Mouse (Mus musculus) gastrocnemius, postnatal 25 days (tissue): Measurements from ENCODE around the gene Pkd2l1. TPM values are rescaled to one million over a fixed set of nuclear protein-coding genes. Genes with fewer than 3 reads are reported as not detected.
"Not testable (repeated sequence)": the region's sequence is repeated elsewhere in the genome, so short reads cannot be mapped to it uniquely, and the experiment has no call there.

Source experiments
- DNase-seq: peaks from one replicate; pipeline ENCODE4 v3.0.0; 2022
- total RNA-seq, 2 experiments: library from RNA; stranded (reverse); gene quantifications; 1 replicate in 1 of 2; 2 replicates in 1 of 2; pipeline ENCODE4 v1.2.3; 2021

Gene Pkd2l1
- total RNA-seq, 2 experiments from 2014 or later, result not detected

- no peak for DNase-seq
Measured at GRCm38 (mm10) chr19:44157005-44157404, 35.2 kb downstream of the Pkd2l1 start.

GRCm38 (mm10) chr19:44153781-44154180 lies 38.5 kb downstream of the Pkd2l1 start:
- no peak for DNase-seq

- DNase-seq, result no peak
Measured at GRCm38 (mm10) chr19:44148991-44149390, 43.3 kb downstream of the Pkd2l1 start.

GRCm38 (mm10) chr19:44148345-44148744 lies 43.9 kb downstream of the Pkd2l1 start:
- DNase-seq, result no peak

GRCm38 (mm10) chr19:44146951-44147350 lies 45.3 kb downstream of the Pkd2l1 start:
- DNase-seq, result no peak

GRCm38 (mm10) chr19:44146568-44146879 lies 45.7 kb downstream of the Pkd2l1 start:
- no peak for DNase-seq

GRCm38 (mm10) chr19:44145702-44146567 lies 46.3 kb downstream of the Pkd2l1 start, which contains the start of gene Bloc1s2:
Gene Bloc1s2 (minus strand): TSS chr19:44146446.
- DNase-seq, result peak; percentile 86

- no peak for DNase-seq
Measured at GRCm38 (mm10) chr19:44144366-44144765, 47.9 kb downstream of the Pkd2l1 start.

GRCm38 (mm10) chr19:44135960-44136485 lies 56.2 kb downstream of the Pkd2l1 start:
- no peak for DNase-seq

GRCm38 (mm10) chr19:44135072-44135959 lies 56.9 kb downstream of the Pkd2l1 start, which contains the start of gene Cwf19l1:
Gene Cwf19l1 (minus strand): TSS chr19:44135876.
- DNase-seq, result peak; percentile 81

- DNase-seq, result no peak
Measured at GRCm38 (mm10) chr19:44132917-44133316, 59.3 kb downstream of the Pkd2l1 start.

GRCm38 (mm10) chr19:44128560-44128959 lies 63.7 kb downstream of the Pkd2l1 start:
- no peak for DNase-seq

GRCm38 (mm10) chr19:44127729-44128497 lies 64.3 kb downstream of the Pkd2l1 start:
- no peak for DNase-seq

- no peak for DNase-seq
Measured at GRCm38 (mm10) chr19:44121137-44121536, 71.1 kb downstream of the Pkd2l1 start.

- not testable (repeated sequence) for DNase-seq
Measured at GRCm38 (mm10) chr19:44120686-44121085, 71.6 kb downstream of the Pkd2l1 start.

- no peak for DNase-seq
Measured at GRCm38 (mm10) chr19:44117793-44118192, 74.4 kb downstream of the Pkd2l1 start.

GRCm38 (mm10) chr19:44111706-44112105 lies 80.5 kb downstream of the Pkd2l1 start:
- no peak for DNase-seq

GRCm38 (mm10) chr19:44110356-44110755 lies 81.9 kb downstream of the Pkd2l1 start:
- DNase-seq, result no peak

- DNase-seq, result no peak
Measured at GRCm38 (mm10) chr19:44108996-44109395, 83.2 kb downstream of the Pkd2l1 start.

GRCm38 (mm10) chr19:44107661-44108521 lies 84.4 kb downstream of the Pkd2l1 start:
- no peak for DNase-seq
